Mouse (Mus musculus) MEL (cell line): ENCODE data around the gene Gckr.

Experiments used
- CHD1 ChIP-seq: IDR thresholded peaks from 2 replicates; pipeline ENCODE4 v1.6.1; 2012; ENCODE audit warnings: low read depth, mild to moderate bottlenecking, inconsistent platforms, low read length, improper control_type of control experiment
- CTCF ChIP-seq, 3 experiments: IDR thresholded peaks in 2 of 3; conservative IDR thresholded peaks in 1 of 3; 2 replicates each; pipeline ENCODE4 v1.5.1; 2011 to 2012; ENCODE audit warnings: low read length in 3 of 3, low read depth in 2 of 3, mild to moderate bottlenecking in 2 of 3, improper control_type of control experiment in 1 of 3, inconsistent platforms in 1 of 3, mixed read lengths in 1 of 3, moderate library complexity in 1 of 3; ENCODE audit not compliant: control insufficient read depth in 1 of 3, insufficient read depth in 1 of 3, poor library complexity in 1 of 3, severe bottlenecking in 1 of 3
- E2F4 ChIP-seq: IDR thresholded peaks from 2 replicates; pipeline ENCODE4 v1.6.1; 2011; ENCODE audit warnings: low read depth, low read length, improper control_type of control experiment, borderline replicate concordance
- ELF1 ChIP-seq: IDR thresholded peaks from 2 replicates; pipeline ENCODE4 v1.6.1; 2014; ENCODE audit warnings: low read depth, mild to moderate bottlenecking, inconsistent platforms, low read length, improper control_type of control experiment, moderate library complexity
- ETS1 ChIP-seq: IDR thresholded peaks from 2 replicates; pipeline ENCODE4 v1.6.1; 2012; ENCODE audit warnings: low read depth, mild to moderate bottlenecking, inconsistent platforms, low read length, improper control_type of control experiment, moderate library complexity
- GATA1 ChIP-seq: IDR thresholded peaks from 2 replicates; pipeline ENCODE4 v1.6.1; 2011; ENCODE audit warnings: low read depth, low read length, improper control_type of control experiment
- MYB ChIP-seq: IDR thresholded peaks from 2 replicates; pipeline ENCODE4 v1.6.1; 2011; ENCODE audit warnings: mild to moderate bottlenecking, low read depth, low read length, improper control_type of control experiment
- POLR2A ChIP-seq, 2 experiments: IDR thresholded peaks; 2 replicates each; pipeline ENCODE4 v1.6.1; 2011 to 2012; ENCODE audit warnings: low read length in 2 of 2, mild to moderate bottlenecking in 2 of 2, control low read depth in 1 of 2, improper control_type of control experiment in 1 of 2, low read depth in 1 of 2, moderate library complexity in 1 of 2; ENCODE audit not compliant: control insufficient read depth in 1 of 2, insufficient read depth in 1 of 2, poor library complexity in 1 of 2
- SMC3 ChIP-seq: IDR thresholded peaks from 2 replicates; pipeline ENCODE4 v1.6.1; 2011; ENCODE audit warnings: low read depth, low read length, improper control_type of control experiment
- TBP ChIP-seq: IDR thresholded peaks from 2 replicates; pipeline ENCODE4 v1.8.0; 2011; ENCODE audit warnings: low read depth, low read length, improper control_type of control experiment
- ZC3H11A ChIP-seq: IDR thresholded peaks from 2 replicates; pipeline ENCODE4 v1.6.1; 2012; ENCODE audit warnings: low read depth, mild to moderate bottlenecking, inconsistent platforms, low read length, improper control_type of control experiment
- ZNF384 ChIP-seq: IDR thresholded peaks from 2 replicates; pipeline ENCODE4 v1.6.1; 2012; ENCODE audit warnings: low read depth, mild to moderate bottlenecking, inconsistent platforms, low read length, improper control_type of control experiment

DNA sequence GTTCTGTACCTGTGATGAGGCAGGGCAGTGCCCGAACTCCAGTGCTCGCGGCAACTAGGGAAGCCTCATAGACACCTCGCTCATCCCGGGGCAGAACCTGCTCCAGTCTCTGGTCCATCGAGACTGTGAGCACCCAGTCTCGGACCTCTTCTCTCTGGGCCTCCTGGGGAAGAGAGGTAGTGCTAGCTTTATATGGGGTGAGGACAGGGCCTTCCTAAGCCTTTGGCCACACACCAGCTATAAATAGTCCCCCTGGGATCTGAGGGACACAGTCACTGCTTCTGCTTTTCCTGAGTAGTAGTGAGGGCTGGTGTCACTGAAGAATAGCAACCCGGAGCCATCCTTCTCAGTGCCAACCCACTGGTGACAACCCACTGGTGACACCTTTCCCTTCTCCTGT is 43.4 kb upstream of the Gckr start:
- TF ChIP-seq CHD1, result no peak
- no peak for TF ChIP-seq SMC3
- no peak for TF ChIP-seq ETS1
- TF ChIP-seq POLR2A (IDR thresholded peaks at IDR 0.05; ENCODE audit: control insufficient read depth in 1 of 2, insufficient read depth in 1 of 2, low read depth in 1 of 2, low read length in 2 of 2, poor library complexity in 1 of 2), result no peak
- no peak for TF ChIP-seq GATA1
- TF ChIP-seq ZC3H11A, result no peak
- TF ChIP-seq CTCF (IDR thresholded peaks at IDR 0.05 in 2 of 3, conservative IDR thresholded peaks at IDR 0.05 in 1 of 3; ENCODE audit: control insufficient read depth in 1 of 3, insufficient read depth in 1 of 3, low read depth in 2 of 3, low read length in 3 of 3, poor library complexity in 1 of 3, severe bottlenecking in 1 of 3), result no peak
- TF ChIP-seq MYB, result no peak
- no peak for TF ChIP-seq TBP
- no peak for TF ChIP-seq E2F4
- TF ChIP-seq ZNF384, result no peak
- TF ChIP-seq ELF1, result no peak
